Mouse (Mus musculus) hindbrain, embryonic 15.5 days (tissue): ENCODE measurements around the gene Gpr146. TPM values are rescaled to one million over a fixed set of nuclear protein-coding genes. Genes with fewer than 3 reads are reported as not detected.

Source experiments
- ATAC-seq: fragments of 200-750 bp; cut with Nextera tagmentation; 2 replicates; pipeline ENCODE4 v1.8.0; 2017; ENCODE audit warnings: low read depth, moderate number of reproducible peaks, moderate TSS enrichment; ENCODE audit not compliant: low FRiP score
- H3K27ac ChIP-seq: fragments of 300-500 bp; sonication (generic); replicated peaks from 2 replicates; pipeline ENCODE4 v1.5.1; 2015; ENCODE audit warnings: mild to moderate bottlenecking, inconsistent platforms
- H3K27me3 ChIP-seq: fragments of 300-500 bp; sonication (generic); 2 replicates; pipeline ENCODE4 v1.6.1; 2015; ENCODE audit warnings: control low read depth, inconsistent platforms
- H3K36me3 ChIP-seq: fragments of 300-500 bp; sonication (generic); 2 replicates; pipeline ENCODE4 v1.6.1; 2015; ENCODE audit warnings: control low read depth, inconsistent platforms
- H3K4me1 ChIP-seq: fragments of 300-500 bp; sonication (generic); replicated peaks from 2 replicates; pipeline ENCODE4 v1.6.1; 2015; ENCODE audit warnings: control low read depth, inconsistent platforms
- H3K4me2 ChIP-seq: fragments of 300-500 bp; sonication (generic); 2 replicates; pipeline ENCODE4 v1.6.1; 2015; ENCODE audit warnings: moderate library complexity, mild to moderate bottlenecking, inconsistent platforms
- H3K4me3 ChIP-seq: fragments of 300-500 bp; sonication (generic); 2 replicates; pipeline ENCODE4 v1.5.1; 2015; ENCODE audit warnings: mild to moderate bottlenecking, inconsistent platforms
- H3K9ac ChIP-seq: fragments of 300-500 bp; sonication (generic); 2 replicates; pipeline ENCODE4 v1.6.1; 2015; ENCODE audit warnings: inconsistent platforms
- H3K9me3 ChIP-seq: fragments of 300-500 bp; sonication (generic); 2 replicates; pipeline ENCODE4 v1.6.1; 2016; ENCODE audit warnings: control low read depth, inconsistent platforms
- WGBS: fragments of 180-500 bp; shearing (Covaris S2); methylation state at CpG from one replicate; pipeline ENCODE4 v1.1.7; 2015; 5-methylcytosine and 5-hydroxymethylcytosine counted together
- polyA plus RNA-seq: library from polyadenylated mRNA; unstranded; fragments of >200 nt; fragmentation: Nextera tagmentation; extraction: Ambion mirVana; gene quantifications from 2 replicates; pipeline ENCODE4 v1.2.1, GENCODE M21; 2015

Gene Gpr146
- polyA plus RNA-seq, 1 experiment from 2014 or later, result 2.9 TPM

GRCm38 (mm10) chr5:139363858-139364257 lies 13.6 kb upstream of the Gpr146 start:
- no peak for ATAC-seq
- H3K9ac ChIP-seq, result no peak overlapping the region
- WGBS, result 69% methylated on average over 7 of the region's 7 CpGs

GRCm38 (mm10) chr5:139364260-139364910 lies 13.1 kb upstream of the Gpr146 start:
- ATAC-seq, result peak; percentile 55; the same call in 1 of the 2 replicates
- Histone ChIP-seq H3K9ac (no peak overlapping the region), H3K4me1 (peaks cover 15% of the 10 kb centered on the region), H3K4me2 (no peak overlapping the region), H3K4me3 (no peak overlapping the region), H3K36me3 (no peaks in the 10 kb centered on the region), H3K27ac (0 out of 2 replicates have a peak overlapping the region, but pooled peaks have one; percentile 1), H3K27me3 (no peaks in the 10 kb centered on the region), H3K9me3 (no peaks in the 10 kb centered on the region)
- 42% methylated on average over 12 of the region's 12 CpGs for WGBS

More at GRCm38 (mm10) chr5:139363858-139364257, 13.6 kb upstream of the Gpr146 start:
- H3K4me2 ChIP-seq, result no peak overlapping the region
- no peaks in the 10 kb centered on the region for H3K9me3 ChIP-seq
- no peaks in the 10 kb centered on the region for H3K27me3 ChIP-seq
- H3K4me3 ChIP-seq, result no peak overlapping the region
- H3K27ac ChIP-seq, result no peak overlapping the region
- H3K4me1 ChIP-seq, result peaks cover 14% of the 10 kb centered on the region
- no peaks in the 10 kb centered on the region for H3K36me3 ChIP-seq

GRCm38 (mm10) chr5:139364911-139365571 lies 12.5 kb upstream of the Gpr146 start:
- Histone ChIP-seq H3K4me2 (no peak overlapping the region), H3K9ac (no peak overlapping the region), H3K27ac (peak overlapping the region; percentile 47; the same call in 1 of the 2 replicates), H3K27me3 (no peaks in the 10 kb centered on the region), H3K4me3 (no peak overlapping the region), H3K4me1 (peaks cover 15% of the 10 kb centered on the region), H3K9me3 (no peaks in the 10 kb centered on the region), H3K36me3 (no peaks in the 10 kb centered on the region)
- peak; percentile 23; the same call in 1 of the 2 replicates for ATAC-seq
- WGBS, result 34% methylated on average over 5 of the region's 5 CpGs

- ATAC-seq, result no peak
- 74% methylated on average over 1 of the region's 1 CpGs for WGBS
- Histone ChIP-seq H3K4me3 (no peak overlapping the region), H3K27ac (no peak overlapping the region), H3K9ac (no peak overlapping the region), H3K4me1 (peaks cover 23% of the 10 kb centered on the region), H3K36me3 (no peaks in the 10 kb centered on the region), H3K4me2 (no peak overlapping the region), H3K27me3 (no peaks in the 10 kb centered on the region), H3K9me3 (no peaks in the 10 kb centered on the region)
Observed at GRCm38 (mm10) chr5:139365827-139366226, 11.7 kb upstream of the Gpr146 start.

- WGBS, result 73% methylated on average over 11 of the region's 11 CpGs
- ATAC-seq, result no peak
Observed at GRCm38 (mm10) chr5:139366484-139366883, 11.0 kb upstream of the Gpr146 start.

GRCm38 (mm10) chr5:139367884-139368458 lies 9.5 kb upstream of the Gpr146 start:
- 92% methylated on average over 4 of the region's 4 CpGs for WGBS
- Histone ChIP-seq H3K9me3 (no peaks in the 10 kb centered on the region), H3K4me3 (no peak overlapping the region), H3K27me3 (no peaks in the 10 kb centered on the region), H3K4me1 (peaks cover 42% of the 10 kb centered on the region), H3K27ac (no peak overlapping the region), H3K9ac (no peak overlapping the region), H3K36me3 (no peaks in the 10 kb centered on the region), H3K4me2 (no peak overlapping the region)
- no peak for ATAC-seq

More at GRCm38 (mm10) chr5:139366484-139366883, 11.0 kb upstream of the Gpr146 start:
- Histone ChIP-seq H3K27ac (no peak overlapping the region), H3K9me3 (no peaks in the 10 kb centered on the region), H3K4me1 (peaks cover 30% of the 10 kb centered on the region), H3K4me2 (no peak overlapping the region), H3K36me3 (no peaks in the 10 kb centered on the region), H3K4me3 (no peak overlapping the region), H3K27me3 (no peaks in the 10 kb centered on the region), H3K9ac (no peak overlapping the region)

GRCm38 (mm10) chr5:139368638-139369320 lies 8.7 kb upstream of the Gpr146 start:
- Histone ChIP-seq H3K4me3 (no peak overlapping the region), H3K27ac (no peak overlapping the region), H3K4me1 (peaks cover 43% of the 10 kb centered on the region), H3K4me2 (no peak overlapping the region), H3K9ac (no peak overlapping the region), H3K36me3 (no peaks in the 10 kb centered on the region), H3K9me3 (no peaks in the 10 kb centered on the region), H3K27me3 (no peaks in the 10 kb centered on the region)
- WGBS, result 85% methylated on average over 11 of the region's 11 CpGs
- no peak for ATAC-seq

- Histone ChIP-seq H3K27me3 (no peaks in the 10 kb centered on the region), H3K4me1 (peaks cover 32% of the 10 kb centered on the region), H3K4me3 (no peak overlapping the region), H3K9ac (no peak overlapping the region), H3K27ac (no peak overlapping the region), H3K4me2 (peak overlapping the region; percentile 15; the same call in 1 of the 2 replicates), H3K36me3 (no peaks in the 10 kb centered on the region), H3K9me3 (no peaks in the 10 kb centered on the region)
- ATAC-seq, result no peak
- 93% methylated on average over 6 of the region's 6 CpGs for WGBS
Observed at GRCm38 (mm10) chr5:139370336-139370735, 7.2 kb upstream of the Gpr146 start.

- ATAC-seq, result no peak
- Histone ChIP-seq H3K36me3 (no peaks in the 10 kb centered on the region), H3K9ac (peak overlapping the region; percentile 95), H3K27me3 (no peaks in the 10 kb centered on the region), H3K4me3 (peak overlapping the region; percentile 81), H3K9me3 (no peaks in the 10 kb centered on the region), H3K4me1 (peaks cover 31% of the 10 kb centered on the region), H3K4me2 (peak overlapping the region; percentile 87), H3K27ac (peak overlapping the region; percentile 90; the same call in 1 of the 2 replicates)
- WGBS, result 52% methylated on average over 5 of the region's 5 CpGs
Observed at GRCm38 (mm10) chr5:139371118-139371517, 6.4 kb upstream of the Gpr146 start.

GRCm38 (mm10) chr5:139371631-139372401 lies 5.7 kb upstream of the Gpr146 start:
- no peaks in the 10 kb centered on the region for H3K9me3 ChIP-seq
- peak; percentile 94 for ATAC-seq
- H3K36me3 ChIP-seq, result no peaks in the 10 kb centered on the region
- 2% methylated on average over 39 of the region's 39 CpGs for WGBS
- H3K4me3 ChIP-seq, result peak overlapping the region; percentile 81
- H3K9ac ChIP-seq, result peak overlapping the region; percentile 95
- peak overlapping the region; percentile 90 for H3K27ac ChIP-seq
- H3K27me3 ChIP-seq, result no peaks in the 10 kb centered on the region
- peaks cover 31% of the 10 kb centered on the region for H3K4me1 ChIP-seq
- H3K4me2 ChIP-seq, result peak overlapping the region; percentile 87

- no peak for ATAC-seq
- H3K4me1 ChIP-seq, result peaks cover 37% of the 10 kb centered on the region
- H3K4me2 ChIP-seq, result no peak overlapping the region
- no peak overlapping the region for H3K4me3 ChIP-seq
- 89% methylated on average over 3 of the region's 3 CpGs for WGBS
- H3K9ac ChIP-seq, result no peak overlapping the region
- no peak overlapping the region for H3K27ac ChIP-seq
- no peaks in the 10 kb centered on the region for H3K9me3 ChIP-seq
- no peaks in the 10 kb centered on the region for H3K27me3 ChIP-seq
- H3K36me3 ChIP-seq, result no peaks in the 10 kb centered on the region
Observed at GRCm38 (mm10) chr5:139373126-139373525, 4.4 kb upstream of the Gpr146 start.
